Mouse (Mus musculus): Measurements from ENCODE around the gene Zfp120.
"Not testable (repeated sequence)": the region's sequence is repeated elsewhere in the genome, so short reads cannot be mapped to it uniquely, and the experiment has no call there.

Gene Zfp120

GRCm38 (mm10) chr2:150136435-150136897 lies at the start of gene Zfp120:
TSS of gene Zfp120 (minus strand) at chr2:150136708.
- peak; percentile 57 for DNase-seq (ENCODE audit: low spot score)

- not testable (repeated sequence) for DNase-seq (ENCODE audit: low spot score)
Observed at GRCm38 (mm10) chr2:150181570-150181999, 45.1 kb upstream of the Zfp120 start, which contains the start of gene Gm14139. TSS of gene Gm14139 (plus strand) at chr2:150181755.

- DNase-seq (ENCODE audit: low spot score), result not testable (repeated sequence)
Observed at GRCm38 (mm10) chr2:150181046-150181445, 44.5 kb upstream of the Zfp120 start.

- not testable (repeated sequence) for DNase-seq (ENCODE audit: low spot score)
Observed at GRCm38 (mm10) chr2:150179579-150179978, 43.1 kb upstream of the Zfp120 start, which contains the start of gene Gm10770. TSS of gene Gm10770 (minus strand) at chr2:150179679.

GRCm38 (mm10) chr2:150173833-150174232 lies 37.3 kb upstream of the Zfp120 start:
- no peak for DNase-seq (ENCODE audit: low spot score)

- DNase-seq (ENCODE audit: low spot score), result no peak
Observed at GRCm38 (mm10) chr2:150166703-150167102, 30.2 kb upstream of the Zfp120 start.

- DNase-seq (ENCODE audit: low spot score), result no peak
Observed at GRCm38 (mm10) chr2:150132773-150133172, 3.7 kb downstream of the Zfp120 start.

GRCm38 (mm10) chr2:150132002-150132401 lies 4.5 kb downstream of the Zfp120 start:
- DNase-seq (ENCODE audit: low spot score), result not testable (repeated sequence)

- no peak for DNase-seq (ENCODE audit: low spot score)
Observed at GRCm38 (mm10) chr2:150111247-150111912, 25.1 kb downstream of the Zfp120 start.

GRCm38 (mm10) chr2:150099618-150100017 lies 36.9 kb downstream of the Zfp120 start:
- DNase-seq (ENCODE audit: low spot score), result peak; percentile 24

Data from ovary, postnatal 14 days (tissue).